Mouse (Mus musculus): Measurements from ENCODE around the gene Mrpl17.

Gene Mrpl17

GRCm38 (mm10) chr7:105786506-105787284, 24.2 kb downstream of the Mrpl17 start:
- DNase-seq (ENCODE audit: low spot score in 2 of 2), result no peak

- DNase-seq (ENCODE audit: low spot score in 2 of 2), result no peak
These were observed 26.3 kb downstream of the Mrpl17 start for GRCm38 (mm10) chr7:105784556-105784955.

- no peak for DNase-seq (ENCODE audit: low spot score in 2 of 2)
These were observed 27.0 kb downstream of the Mrpl17 start for GRCm38 (mm10) chr7:105783861-105784260.

- DNase-seq (ENCODE audit: low spot score in 2 of 2), result no peak
These were observed 32.2 kb downstream of the Mrpl17 start for GRCm38 (mm10) chr7:105778553-105779265.

- DNase-seq (ENCODE audit: low spot score in 2 of 2), result no peak
These were observed 32.9 kb downstream of the Mrpl17 start for GRCm38 (mm10) chr7:105777797-105778552.

GRCm38 (mm10) chr7:105777316-105777715, 33.6 kb downstream of the Mrpl17 start:
- no peak for DNase-seq (ENCODE audit: low spot score in 2 of 2)

- DNase-seq (ENCODE audit: low spot score in 2 of 2), result no peak
These were observed 34.9 kb downstream of the Mrpl17 start for GRCm38 (mm10) chr7:105776026-105776425.

- DNase-seq (ENCODE audit: low spot score in 2 of 2), result no peak
These were observed 36.2 kb downstream of the Mrpl17 start for GRCm38 (mm10) chr7:105774661-105775060.

GRCm38 (mm10) chr7:105773041-105773440, 37.9 kb downstream of the Mrpl17 start:
- DNase-seq (ENCODE audit: low spot score in 2 of 2), result no peak

GRCm38 (mm10) chr7:105772331-105772730, 38.6 kb downstream of the Mrpl17 start:
- DNase-seq (ENCODE audit: low spot score in 2 of 2), result no peak

- DNase-seq (ENCODE audit: low spot score in 2 of 2), result no peak
These were observed 40.9 kb downstream of the Mrpl17 start for GRCm38 (mm10) chr7:105769959-105770358.

- DNase-seq (ENCODE audit: low spot score in 2 of 2), result no peak
These were observed 43.2 kb downstream of the Mrpl17 start for GRCm38 (mm10) chr7:105767729-105768165.

GRCm38 (mm10) chr7:105764331-105764730, 46.6 kb downstream of the Mrpl17 start:
- no peak for DNase-seq (ENCODE audit: low spot score in 2 of 2)

- DNase-seq (ENCODE audit: low spot score in 2 of 2), result no peak
These were observed 48.2 kb downstream of the Mrpl17 start for GRCm38 (mm10) chr7:105762517-105763270.

- no peak for DNase-seq (ENCODE audit: low spot score in 2 of 2)
These were observed 49.0 kb downstream of the Mrpl17 start for GRCm38 (mm10) chr7:105761813-105762484.

- no peak for DNase-seq (ENCODE audit: low spot score in 2 of 2)
These were observed 57.6 kb downstream of the Mrpl17 start for GRCm38 (mm10) chr7:105753281-105753680.

Measured in spleen, postnatal 4 days (tissue).